Mouse (Mus musculus) liver, adult 10 weeks (tissue): ENCODE data around the gene Manba. TPM values are rescaled to one million over a fixed set of nuclear protein-coding genes. Genes with fewer than 3 reads are reported as not detected.

Source experiments
- polyA plus RNA-seq: library from polyadenylated mRNA; stranded (reverse); fragments of 350-450 nt; fragmentation: Illumina TruSeq; extraction: RNeasy Lipid Tissue Mini Kit (QIAGEN cat#74804); gene quantifications from one replicate; pipeline ENCODE4 v1.2.3, GENCODE M21; 2014; ENCODE audit warnings: low read depth, low replicate concordance

Gene Manba
- 9.9 TPM for polyA plus RNA-seq

DNA sequence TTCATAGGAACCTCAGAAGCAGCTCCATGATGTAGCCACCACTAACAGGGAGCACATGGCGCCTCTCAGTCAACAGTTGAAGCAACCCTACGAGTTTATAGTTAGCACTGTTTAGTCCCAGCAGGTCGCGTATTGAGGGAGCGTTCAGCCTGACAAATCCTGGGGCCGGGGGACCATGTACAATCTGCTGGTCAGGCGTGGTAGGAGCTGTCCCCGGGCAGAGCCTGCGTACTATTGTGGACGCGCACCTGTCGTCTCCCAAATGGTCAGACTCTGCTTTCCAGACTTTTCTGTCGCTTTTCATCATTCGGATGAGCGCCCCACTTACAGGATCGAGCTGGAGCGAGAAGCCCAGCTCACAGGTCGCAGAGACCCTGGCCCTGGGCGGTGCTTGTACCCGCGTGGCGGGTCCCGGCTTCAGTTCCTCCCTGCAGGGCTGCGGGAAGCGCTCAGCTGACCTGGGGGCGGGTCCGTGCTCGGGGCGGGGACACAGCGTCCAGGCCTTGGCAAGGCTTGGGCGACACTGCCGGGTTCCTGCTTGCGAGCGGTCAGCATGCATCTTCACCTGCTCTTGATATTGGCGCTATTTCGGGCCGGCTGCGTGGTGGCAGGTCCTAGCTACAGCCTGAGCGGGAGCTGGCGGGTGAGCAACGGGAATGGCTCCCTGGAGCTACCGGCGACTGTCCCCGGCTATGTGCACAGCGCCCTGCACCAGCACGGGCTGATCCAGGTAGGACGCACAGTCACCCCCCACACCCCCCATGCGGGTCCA is at the start of gene Manba:
TSS of gene Manba (plus strand) at position 484 of the 772 bp plus-strand sequence.

DNA sequence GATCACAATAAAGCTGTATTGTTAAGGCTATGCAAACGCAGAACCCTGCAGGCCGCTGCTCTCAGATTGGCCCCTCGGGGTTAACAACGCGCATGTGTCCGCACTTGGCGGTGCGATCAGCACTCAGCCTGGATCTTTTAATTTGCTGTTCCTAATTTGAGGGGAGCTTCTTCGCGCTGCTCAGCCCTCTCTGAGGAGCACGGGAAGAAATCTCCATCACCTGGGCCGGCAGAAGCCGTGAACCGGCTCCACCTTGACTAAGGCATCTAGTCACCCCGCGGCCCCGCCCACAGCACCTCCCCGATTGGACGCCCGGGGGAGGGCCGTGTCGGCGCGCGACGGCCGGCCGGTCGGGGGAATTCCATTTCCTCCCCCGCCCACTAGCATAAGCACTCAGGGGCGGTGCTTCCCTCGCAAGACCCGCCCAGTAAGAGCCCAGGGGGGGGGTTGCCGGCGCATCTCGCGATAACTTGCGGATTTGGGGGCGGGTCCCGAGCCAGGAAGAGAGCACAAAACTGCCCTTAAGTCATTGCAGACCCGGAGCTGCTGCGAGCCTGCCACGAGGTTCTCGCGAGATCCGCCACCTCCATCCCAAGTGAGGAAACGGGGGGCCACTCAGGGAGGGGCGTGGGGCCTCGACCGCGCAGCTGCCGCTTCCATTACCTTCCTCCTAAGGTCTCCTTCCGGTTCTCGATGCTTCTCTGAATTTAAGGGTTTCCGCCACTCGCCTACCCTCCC is 47.5 kb upstream of the Manba start, which contains the start of gene Ube2d3:
TSS of gene Ube2d3 (plus strand) at position 392 of the 738 bp plus-strand sequence.

Other genes starting within 250 kb of the Manba start
- 13.0 TPM for gene Bdh2, start 204.4 kb upstream of the Manba start, polyA plus RNA-seq
- not detected for gene Slc9b2, start 177.9 kb upstream of the Manba start, polyA plus RNA-seq
- gene Slc9b1, start 137.6 kb upstream of the Manba start, polyA plus RNA-seq: 0.50 TPM
- 53.5 TPM for gene Cisd2, start 61.7 kb upstream of the Manba start, polyA plus RNA-seq
- 831 TPM for gene Ube2d3, start 47.5 kb upstream of the Manba start, polyA plus RNA-seq
- gene Nfkb1, start 205.9 kb downstream of the Manba start, polyA plus RNA-seq: 7.7 TPM